Mouse (Mus musculus): ENCODE measurements at regions not wholly inside any gene's neighbourhood (a gene's known extent, or its start where the extent isn't known, plus 50 kb on each side); places are given as distances from the start of the nearest gene placed in this dataset.

DNA sequence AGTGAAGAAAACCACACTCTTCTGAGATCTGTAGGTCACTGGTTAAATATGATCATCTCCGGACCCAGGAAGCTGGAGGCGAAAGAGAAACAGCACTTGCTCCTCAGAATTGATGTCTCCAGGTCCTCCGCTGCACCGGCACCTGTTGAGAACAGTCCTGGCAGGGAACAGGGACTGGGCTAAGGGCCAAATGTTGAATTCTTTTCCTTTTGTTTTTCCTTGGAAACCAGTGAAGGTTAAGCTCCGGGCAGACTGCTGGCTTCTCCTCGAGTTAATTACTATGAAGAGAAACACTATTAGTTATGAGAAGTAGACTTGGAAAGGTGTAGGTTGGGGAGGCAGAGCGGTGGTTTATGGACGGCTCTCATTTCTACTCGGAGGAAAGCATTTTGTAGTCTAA, 242.7 kb downstream of the Rngtt start:
- no peak for DNase-seq

DNA sequence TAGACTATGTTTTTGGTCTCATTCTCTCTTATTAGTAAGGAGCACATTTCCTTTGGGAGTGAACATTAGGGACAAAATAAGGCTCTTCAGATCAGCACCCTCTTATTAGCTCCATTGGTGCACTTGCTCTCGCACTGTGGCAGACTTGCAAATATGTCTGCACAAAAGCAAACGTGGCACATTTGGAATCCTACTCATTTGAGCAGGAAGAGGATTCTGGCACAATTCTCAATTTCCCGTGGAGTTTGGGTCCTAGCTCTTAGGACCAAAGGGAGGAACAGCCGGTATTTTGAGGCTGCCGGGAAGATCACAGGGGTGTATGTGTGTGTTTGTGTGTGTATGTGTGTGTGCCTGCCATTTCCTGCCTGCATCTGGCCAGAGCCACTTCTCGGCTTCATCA, 244.5 kb downstream of the Rngtt start:
- no peak for DNase-seq

DNA sequence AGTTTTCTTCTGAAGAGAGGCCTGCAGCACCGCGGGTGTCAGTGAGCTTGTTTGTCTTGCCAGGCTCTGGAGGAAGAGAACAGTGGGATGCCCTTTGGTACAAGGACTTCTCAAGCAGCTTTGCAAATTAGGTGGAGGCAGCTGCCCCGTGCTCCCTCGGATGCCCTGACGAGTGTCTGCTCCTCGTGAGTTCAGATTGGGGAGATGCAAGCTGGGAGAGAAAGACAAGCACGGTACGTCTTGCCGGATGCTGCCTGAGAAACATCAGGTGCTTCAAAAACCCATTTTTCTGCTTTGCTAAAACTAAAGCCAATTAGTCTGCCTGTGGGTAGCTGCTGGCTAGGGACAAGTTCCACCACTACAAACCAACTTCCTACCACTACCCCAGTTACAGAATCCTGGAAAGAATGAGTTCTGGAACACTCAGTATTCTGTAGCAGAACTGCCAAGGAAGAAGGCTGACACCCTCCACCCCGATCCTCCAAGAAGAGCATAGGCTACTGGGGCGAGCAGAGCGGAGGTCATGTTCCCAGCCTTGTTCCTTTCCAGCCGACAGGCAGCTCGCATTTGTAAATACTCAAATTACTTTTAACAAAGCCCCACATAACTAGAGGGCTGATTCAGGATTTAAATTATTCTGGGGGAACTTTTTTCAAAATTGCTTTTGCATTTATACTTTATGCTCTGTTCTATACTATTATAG, 245.3 kb downstream of the Rngtt start:
- DNase-seq: no peak

DNA sequence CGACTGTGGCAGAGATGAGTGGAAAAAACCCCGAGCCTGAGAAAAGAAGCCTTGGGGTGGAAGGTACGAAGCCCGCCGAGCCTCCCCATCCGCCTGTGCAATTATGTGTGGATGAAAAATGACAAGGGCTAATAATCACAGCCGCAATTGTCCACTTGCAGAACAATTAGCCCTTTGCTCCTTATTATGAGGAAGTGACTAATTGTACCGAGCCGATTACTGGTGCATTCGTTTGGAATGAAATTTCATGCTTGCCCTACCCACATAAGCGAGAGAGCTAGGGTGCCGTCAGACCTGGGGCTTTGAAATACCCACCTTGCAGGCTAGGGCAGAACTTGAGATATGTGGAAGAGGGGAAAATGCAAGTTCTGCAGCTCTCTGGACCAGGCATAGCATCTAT, 245.9 kb downstream of the Rngtt start:
- no peak for DNase-seq

DNA sequence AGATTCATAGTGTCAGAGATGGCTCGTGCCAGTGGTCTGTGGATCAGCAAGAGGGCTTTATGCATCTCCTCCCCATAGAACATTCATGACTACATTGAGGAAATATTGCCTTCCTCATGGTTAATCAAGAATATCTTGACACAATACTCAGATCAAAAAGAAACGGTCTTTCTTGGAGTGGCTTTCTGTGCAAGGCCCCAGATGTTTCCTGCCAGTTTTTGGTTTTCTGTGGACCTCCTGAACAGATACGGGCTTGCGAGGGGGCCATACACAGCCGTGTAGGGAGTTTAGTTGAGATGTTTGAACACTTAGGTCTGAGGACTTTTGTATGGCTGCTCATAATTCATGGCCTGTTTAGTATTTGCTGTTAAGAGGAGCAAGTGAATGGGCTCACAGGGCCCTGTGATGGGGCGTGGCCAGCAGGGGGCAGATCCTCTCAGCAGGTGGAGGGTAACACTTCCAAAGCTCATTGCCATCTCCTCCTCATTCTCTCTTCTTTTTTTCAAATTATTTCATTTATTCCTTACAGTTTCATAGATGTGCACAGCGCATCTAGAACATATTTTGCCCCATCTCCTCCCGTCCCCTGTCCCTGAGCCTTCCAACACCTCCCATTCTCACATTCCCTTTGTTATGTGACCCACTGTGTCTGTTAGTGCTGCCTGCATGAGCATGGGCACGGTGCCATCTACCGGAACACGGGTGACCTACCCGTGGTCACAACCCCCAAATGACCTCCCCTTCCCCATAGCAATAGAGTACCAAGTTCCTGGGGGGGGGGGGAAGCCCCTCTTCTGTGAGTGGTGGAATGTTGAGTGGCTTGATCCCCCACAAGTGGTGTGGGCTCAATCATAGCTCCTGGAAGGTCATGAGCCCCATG, 246.8 kb downstream of the Rngtt start:
- no peak for DNase-seq

DNA sequence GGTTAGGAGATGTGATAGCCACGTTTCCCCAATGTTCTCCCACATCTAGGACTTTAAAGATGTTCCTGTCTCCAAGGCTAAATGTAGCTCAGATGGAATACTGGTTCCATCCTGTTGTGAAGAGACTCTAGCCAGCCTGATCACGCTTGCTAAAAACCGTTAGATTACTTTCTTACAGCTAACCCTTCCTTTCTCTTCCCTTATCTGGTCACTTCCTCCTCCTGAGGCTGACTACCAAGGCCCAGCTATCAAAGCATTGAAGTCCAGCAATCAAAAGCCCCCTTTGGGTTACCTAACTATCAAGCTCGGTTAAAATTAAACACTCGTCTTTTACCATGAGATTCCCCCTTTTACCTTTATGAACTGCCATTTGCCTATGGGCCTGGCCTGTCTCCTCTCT, 260.2 kb downstream of the Rngtt start:
- no peak for DNase-seq

DNA sequence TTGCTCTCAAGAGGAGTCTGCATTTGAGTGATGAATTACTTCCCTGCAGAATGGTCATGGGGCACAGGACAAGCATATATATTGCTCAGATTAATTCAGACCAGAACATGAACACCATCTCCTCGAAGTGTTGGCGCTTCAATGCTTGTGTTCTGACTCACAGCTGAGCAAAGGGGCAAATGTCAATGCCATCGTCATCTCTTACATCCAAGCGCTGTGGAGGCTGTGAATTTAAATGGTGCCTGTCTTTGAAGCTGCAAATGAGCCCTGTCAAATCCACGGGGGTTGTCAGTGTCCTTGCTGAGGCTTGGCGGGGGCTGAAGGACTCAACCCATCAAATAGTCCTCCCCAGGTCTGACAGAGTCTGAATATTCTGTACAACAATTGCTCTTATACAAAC, 261.2 kb downstream of the Rngtt start:
- no peak for DNase-seq

DNA sequence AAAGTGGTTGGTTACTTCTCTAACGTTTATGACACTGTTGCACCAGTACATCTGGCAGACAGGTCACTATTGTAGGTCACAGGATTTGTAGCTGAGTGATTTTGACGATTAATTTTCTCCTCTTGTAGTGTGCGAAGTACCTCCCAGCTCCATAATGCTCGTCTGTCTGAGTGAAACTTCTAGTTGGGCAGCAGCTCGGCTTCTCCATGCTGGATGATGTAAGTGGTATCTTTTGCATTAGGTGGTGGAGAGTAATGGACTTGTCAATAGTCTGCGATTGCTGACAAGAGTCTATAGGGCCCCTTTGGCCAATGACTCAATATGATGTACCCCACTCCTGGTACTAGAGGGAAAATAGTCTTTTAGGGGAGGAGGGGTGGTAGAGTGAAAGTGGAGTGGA, 267.5 kb downstream of the Rngtt start:
- DNase-seq: no peak

DNA sequence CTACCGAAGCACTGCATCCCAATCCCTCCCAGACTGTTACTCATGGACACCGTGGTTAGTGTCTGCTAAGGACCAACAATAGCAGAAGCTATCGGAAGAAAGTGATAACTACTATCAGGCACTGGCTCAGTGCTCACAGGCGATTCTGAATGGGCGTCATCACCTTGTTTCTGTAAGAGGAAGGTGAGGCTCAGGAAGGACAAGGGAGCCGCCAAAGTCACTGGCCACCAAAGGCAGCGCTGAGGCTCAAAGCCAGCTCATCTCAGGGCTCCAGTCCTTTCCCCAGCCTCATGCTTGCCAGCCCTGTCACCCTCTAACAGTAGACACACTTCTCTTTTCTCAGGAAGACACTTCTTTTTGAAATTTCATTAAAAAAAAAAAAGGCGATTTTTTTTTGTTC, 270.4 kb downstream of the Rngtt start:
- no peak for DNase-seq

DNA sequence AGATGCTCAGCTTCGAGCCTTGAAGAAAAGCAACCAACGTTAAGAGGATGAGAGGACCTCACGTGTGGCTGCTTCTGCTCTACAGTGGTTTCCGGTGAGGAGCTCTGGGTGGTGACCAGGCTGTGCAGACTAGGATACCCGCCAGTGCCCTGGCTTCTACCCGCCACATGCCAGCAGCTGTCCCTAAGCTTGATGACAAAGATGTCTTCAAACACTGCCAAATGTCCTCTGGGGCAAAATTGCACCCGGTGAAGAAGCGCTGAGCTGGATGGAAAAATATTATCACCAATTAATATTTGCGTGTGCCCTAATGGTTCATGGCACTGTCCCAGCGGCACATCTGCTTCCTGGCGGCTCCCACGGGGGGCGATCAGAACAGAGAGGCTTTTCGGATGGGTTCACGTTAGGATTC, 271.1 kb downstream of the Rngtt start:
- peak; percentile 21 to 55 for DNase-seq

DNA sequence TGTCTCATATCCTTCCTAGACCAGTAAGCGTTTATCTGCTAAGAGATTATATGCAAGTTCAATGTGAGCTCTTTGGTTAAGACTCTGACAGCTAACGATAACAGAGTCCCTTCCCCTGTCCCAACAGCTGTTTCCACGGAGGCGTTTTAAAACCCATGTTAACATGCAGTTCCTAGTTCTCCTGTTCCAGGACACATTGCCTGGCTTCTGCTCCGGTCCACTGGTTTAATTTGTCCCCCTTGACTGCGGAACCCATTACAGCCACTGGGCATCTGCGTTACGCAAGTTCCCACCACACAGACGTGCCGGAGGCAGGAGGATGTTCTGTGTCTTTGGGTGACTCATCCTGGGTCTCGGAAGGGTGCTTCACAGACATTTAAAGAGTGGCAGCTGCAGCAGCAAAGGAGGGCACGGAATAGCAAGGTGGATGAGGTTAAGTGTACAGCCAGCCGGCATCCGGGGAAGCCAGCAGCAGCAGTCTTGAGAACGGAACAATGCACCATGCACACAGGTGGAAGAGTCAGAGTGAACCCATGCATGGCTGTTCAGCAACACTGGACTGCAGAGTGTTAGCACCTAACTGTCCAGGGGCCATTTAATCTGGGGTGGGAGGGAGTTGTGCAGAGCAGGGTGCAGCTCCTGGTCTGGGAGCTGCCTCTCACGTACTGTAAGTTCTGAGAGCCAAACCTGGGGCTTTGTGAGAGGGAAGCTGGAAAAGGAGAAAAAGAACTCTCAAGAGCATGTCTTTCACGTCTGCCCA, 271.8 kb downstream of the Rngtt start:
- DNase-seq: no peak

DNA sequence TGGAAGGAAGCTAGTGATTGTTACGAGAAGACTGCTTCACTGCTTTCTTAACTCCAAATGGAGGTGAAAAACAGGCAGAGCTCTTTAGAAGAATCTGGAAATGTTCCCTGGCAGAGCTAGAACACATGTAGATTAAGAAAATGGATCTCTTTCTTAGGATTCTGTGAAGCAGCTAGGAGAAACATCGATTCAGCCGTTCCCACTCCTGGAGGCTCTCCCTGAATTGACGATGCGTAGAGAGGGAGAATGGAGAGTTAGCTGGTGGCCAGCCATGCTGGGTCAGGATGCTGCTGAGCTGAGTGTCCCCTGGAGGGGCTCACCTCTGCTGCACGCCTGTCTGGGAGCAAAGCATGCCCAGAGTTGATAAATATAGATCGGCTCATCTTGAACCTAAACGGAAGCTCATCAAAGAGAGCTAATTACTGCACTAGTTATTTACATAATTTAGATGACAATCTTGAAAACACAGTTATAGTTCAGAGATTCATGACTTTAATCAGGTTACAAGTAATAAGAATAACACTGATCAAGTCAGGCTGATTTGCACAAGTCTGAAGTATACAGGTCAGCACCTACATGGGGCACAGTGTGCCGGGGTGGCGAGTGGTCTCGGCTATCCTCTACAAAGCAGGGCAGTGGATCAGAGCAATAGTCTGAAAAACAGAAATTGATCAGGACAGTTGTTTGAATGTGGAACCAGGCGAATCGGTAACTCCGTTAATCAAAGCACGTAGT, 273.0 kb downstream of the Rngtt start:
- DNase-seq: no peak

DNA sequence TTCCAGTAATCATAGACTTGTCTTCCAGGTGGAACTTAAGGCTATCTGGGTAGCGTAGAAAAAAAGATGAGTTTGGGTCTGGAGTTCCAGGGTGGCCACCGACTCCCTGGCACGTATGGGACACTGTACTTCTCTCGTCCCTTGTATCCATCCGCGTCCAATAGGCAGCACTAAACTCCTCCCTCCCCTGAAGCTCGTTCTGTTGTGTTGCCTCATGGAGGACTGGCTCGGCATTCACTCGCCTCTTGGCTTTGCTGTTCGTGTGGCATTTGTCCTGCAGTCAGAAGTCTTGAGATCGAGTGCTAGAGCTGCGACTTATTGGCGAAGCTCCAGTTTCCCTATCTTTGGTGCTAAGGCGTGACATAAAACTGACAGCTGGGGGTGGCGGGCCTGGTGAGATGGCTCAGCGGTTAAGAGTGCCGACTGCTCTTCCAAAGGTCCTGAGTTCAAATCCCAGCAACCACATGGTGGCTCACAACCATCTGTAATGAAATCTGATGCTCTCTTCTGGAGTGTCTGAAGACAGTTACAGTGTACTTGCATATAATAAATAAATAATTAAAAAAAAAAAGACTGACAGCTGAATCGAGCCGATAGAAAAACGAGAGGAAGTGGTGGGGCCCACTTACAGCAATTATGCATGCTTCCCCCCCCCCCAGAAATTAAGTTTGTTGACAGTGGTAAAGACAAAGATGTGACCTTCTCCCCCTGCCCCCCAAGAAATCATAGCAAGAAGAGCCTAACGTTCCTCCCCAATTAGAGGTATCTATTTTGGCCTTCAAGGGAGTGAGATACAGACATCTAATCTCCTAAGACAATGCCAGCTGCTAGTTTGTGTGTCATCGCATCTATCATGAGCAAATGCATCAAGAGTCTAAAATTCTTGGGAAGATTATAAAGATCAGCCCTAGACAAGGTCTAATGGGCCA, 274.1 kb downstream of the Rngtt start:
- DNase-seq: peak in 1 of 2 experiments; percentile 47

DNA sequence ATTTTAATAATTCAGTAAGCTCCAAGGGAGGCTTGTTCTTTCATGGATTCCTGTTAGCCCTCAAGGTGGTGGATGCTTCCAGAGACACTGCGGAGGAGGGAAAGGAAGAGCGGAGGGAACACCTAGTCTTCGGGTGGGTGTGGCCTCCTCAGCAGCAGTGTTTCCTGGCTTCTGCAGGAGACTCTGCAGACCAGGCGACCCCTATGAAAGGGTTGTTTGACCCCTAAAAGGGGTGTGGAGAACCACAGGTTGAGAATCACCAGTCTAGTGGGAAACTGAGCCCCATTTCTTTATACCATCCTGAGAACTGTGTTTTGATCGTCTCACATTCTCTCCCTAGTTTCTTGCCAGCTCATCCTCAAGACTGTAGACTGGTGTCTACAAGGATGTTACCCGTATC, 275.7 kb downstream of the Rngtt start:
- no peak for DNase-seq

DNA sequence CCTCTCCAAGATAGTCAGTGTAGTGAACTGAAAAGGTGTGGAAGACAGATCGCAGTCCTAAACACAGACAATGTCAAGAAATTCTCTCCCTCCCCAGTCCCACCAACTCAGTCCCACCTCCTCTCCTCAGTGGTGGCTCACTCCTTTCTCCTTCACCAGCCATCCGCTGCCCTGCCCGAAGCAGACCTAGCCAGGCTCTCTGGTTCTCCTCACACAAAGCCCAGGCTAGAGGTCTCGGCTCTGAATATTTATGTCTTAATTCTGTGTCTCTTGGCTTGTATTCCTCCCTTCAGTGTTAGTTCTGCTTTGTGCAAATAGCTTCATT, 276.1 kb downstream of the Rngtt start:
- no peak for DNase-seq

DNA sequence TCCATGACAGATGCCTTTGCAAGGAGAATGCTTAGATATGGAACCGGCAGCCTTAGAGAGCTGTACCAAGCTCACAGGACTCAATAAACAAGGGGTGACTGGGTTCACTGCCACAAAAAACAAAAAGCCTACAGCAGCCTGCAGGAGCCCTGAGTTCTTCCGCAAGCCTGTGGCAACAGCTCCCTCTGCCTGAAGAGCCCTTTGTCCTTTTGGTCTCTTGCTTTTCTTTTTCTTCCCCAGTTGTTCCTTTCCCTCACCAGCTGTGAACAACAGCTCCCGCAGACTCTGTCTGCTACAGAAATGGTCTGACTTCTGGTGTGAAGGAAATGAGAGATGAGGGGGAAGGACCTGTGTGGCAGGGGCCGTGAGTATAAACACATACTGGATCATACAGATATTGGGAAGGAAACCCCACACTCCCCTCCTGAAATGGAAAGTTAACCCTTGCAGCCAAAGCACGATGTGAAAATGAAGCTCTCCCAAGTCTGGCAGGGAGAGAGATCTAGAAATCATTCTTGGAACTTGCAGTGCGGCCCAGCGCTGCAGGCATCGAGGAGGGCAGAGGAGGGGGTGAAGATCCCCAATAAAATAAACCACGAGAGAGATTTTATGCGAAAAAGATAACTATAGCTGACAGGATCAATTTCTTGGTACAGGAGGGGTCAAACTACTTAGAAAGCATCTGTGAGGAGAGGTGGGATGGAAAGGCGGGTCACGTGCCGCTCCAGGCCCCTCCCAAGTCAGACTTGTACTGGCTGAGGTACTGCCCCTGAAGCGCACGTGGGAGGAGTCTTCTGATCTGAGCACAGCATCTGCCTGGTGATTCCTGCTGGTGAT, 276.7 kb downstream of the Rngtt start:
- DNase-seq: peak; percentile 38 to 64

DNA sequence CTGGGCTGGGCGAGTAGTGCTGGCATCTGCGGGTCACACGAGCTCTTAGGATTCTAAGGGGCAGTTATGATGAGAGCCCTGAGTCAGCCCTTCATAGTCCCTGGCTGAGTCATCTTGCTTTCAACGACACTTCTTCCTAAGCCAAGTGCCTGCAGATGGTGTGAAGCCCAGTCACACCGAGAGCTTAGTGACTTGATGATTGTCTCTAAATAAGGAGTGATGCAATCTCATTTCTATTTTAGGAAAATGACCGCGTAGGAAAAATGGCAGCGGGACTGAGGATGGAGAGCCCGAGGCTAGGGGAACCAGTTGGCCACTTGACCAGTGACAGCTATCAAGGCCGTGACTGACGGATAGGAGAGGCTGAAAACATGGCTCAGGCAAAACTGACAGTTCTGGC, 277.6 kb downstream of the Rngtt start:
- no peak for DNase-seq

DNA sequence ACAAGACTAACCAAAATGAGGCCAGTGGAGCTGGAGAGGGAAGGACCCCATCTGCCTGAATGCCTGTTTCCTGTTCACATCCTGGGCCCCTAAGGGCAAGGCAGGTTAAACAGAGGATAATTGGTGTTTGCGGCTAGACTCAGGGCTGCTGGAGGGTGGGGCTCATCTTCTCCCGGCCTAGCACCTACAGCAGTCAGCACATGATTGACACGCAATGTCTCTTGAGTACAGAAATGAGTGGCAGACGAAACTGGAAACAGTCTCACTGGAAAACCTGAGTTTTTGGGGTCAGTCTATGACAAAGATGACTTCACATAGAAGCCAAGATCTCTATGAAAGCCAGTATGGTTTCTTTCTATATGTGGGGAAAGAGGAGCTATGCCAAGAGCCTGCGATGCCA, 278.0 kb downstream of the Rngtt start:
- DNase-seq: no peak

DNA sequence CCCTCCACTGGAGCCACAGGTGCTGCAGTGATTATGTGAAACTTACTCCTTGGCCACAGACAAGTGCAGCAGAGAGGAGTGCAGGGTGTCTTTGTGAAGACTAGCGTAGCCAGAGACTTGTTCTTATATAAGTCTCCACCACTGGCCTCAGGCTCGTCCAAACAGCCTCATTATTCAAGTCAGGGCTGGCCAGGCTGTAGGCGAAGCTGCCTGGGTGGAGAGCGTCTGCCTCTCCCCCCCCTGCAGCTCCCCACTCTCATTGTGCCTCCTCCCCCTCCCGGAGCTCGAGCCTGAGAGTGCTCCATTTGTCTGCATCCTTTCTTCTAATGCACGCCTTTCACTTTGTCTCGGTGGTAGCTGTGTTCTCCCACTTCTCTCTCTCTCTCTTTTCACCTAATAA, 279.1 kb downstream of the Rngtt start:
- no peak for DNase-seq

DNA sequence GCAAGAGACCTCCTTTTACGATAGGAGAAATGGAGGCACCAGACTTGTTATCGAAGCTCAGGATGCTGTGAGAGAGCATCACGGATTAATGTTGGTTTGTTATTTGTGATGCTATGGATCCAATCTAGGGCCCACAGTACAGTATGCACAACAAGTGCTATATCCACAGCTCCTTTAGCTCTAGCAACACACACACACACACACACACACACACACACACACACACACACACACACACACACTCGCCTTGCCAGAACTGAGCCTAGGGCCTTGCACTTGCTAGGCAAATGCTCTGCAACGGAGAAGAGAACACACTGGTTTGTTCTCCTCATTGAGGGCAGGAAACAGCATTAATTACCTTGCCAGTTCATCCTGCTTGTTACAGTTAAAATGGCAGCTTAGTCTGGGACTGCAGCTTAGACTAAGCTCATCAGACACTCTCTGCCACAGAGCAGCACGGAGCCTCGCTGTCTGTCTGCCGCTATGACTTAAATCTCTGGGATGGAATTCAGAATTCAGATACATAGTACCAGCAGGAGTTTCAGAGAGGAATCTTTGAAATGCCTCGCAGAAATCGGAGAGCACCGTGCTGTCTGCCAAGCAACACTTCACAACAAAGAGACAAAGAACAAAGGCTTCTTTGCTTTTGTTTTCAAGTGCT, 285.0 kb downstream of the Rngtt start:
- no peak for DNase-seq

DNA sequence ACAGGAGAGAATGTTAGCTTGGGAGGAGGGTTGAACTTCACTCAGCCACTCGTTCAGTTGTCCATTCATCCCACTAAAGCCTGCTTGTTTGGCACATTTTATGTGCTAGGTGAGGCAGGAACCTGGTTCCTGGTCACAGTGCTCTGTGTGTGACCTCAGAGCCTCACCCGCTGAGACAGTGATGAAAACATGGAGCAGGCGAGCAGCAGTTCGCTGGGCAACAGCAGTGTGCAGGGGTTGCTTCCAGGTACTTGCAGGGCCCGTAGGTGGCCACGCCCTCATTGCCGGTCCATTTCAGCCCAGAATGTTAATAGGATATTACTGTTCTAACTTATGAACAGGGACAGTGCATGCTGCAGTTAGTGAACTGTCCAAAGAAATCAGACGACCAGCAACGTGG, 285.7 kb downstream of the Rngtt start:
- DNase-seq: no peak

Data from lung, postnatal 4 days (tissue).